Mouse (Mus musculus): ENCODE data around the gene Elk3.

The Elk3 gene

DNA sequence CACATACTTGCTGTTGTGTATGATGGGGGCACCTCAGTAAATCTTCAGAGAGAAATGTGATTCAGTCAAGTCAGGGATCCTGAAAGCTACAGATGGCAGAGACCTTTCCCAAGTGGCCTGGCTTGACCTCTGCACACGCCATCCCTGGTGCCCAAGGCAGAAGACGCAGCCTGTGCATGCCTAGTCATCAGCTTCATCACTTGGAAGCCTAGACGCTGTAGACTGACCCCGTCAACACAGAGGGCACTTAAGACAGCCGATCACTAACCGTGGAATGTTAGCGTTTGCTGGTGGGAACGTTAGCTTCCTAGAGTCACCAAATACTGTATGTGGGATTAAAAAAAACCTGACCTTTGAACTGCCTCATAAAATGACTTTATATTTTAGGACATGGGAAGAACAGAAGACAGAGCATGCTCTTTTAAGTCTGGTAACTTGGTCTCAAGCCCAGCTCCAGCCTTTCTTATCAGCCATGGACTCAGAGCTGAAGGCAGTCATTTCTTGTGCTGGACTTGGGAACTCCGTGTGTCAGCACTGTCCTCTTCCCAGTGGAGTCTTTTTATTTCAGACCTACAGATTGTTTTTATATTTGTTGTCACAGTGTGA is 71.6 kb downstream of the Elk3 start:
- DNase-seq (ENCODE audit: low spot score) = no peak

DNA sequence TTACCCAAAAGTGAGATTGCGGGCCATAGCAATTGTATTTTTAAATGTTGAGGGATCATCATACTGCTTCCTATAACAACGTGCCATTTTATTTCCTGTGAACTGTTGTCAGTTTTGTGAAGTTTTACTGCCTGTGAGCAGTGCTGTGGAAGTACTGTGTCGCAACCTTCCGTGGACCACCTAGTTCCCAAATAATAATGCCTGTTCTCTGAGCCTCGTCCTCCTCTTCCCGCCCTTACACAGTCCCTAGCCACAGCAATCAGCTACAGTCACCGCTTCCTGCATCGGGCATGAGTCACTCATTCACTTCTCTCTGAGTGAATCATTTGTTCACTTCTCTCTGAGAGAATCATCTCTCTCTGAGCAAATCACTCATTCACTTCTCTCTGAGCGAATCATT is 76.2 kb downstream of the Elk3 start:
- DNase-seq (ENCODE audit: low spot score) = no peak

DNA sequence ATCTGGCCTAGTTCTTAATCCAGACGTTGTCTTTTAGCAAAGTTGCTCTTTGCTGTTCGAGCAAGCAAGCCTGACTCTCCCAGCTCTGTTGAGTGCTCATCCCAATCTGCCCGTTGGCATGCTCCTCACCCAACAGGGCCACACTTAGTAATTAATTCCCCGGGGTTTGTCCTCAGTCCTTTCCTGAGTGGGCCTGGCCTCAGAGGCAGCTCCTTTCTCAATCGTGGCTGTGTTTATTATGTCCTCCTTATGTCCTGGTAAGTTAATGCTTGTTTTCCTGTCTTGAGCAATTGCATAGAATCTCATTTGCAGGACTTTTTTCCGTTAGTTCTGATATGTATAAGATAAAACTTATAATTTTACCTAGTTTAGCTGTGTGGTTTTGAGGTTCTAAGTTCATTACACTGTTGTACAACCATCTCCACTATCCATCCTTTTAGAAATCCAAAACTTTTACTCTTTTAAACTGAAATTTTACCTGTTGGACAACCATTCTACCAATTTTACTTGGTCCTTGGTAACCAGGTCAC is 77.2 kb downstream of the Elk3 start:
- DNase-seq (ENCODE audit: low spot score) = no peak

DNA sequence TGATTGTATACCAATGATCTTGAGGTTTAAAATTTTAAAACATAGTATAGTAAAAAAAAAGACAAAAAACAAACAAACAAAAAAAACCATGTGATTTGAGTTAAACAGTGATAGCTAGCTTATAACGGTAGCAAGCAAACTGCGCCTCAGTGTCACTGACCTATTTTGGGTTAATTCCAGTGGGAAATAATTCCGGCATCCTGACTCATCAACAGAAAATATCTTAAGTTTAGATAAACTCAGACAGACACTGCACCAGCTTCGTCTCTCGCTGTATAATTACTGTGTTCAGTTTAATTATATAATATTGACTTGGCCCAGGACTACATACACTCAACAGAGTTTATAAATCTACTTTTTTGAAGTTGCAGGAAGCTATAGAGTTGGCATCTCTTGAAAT is 79.0 kb downstream of the Elk3 start:
- DNase-seq (ENCODE audit: low spot score) = no peak

- no peak for DNase-seq (ENCODE audit: low spot score)
Measured at GRCm38 (mm10) chr10:93231490-93231889, 79.4 kb downstream of the Elk3 start.

GRCm38 (mm10) chr10:93228401-93229007 is 82.4 kb downstream of the Elk3 start:
- no peak for DNase-seq (ENCODE audit: low spot score)

GRCm38 (mm10) chr10:93227921-93228320 is 83.0 kb downstream of the Elk3 start:
- no peak for DNase-seq (ENCODE audit: low spot score)

- DNase-seq (ENCODE audit: low spot score) = no peak
Measured at GRCm38 (mm10) chr10:93225751-93226150, 85.2 kb downstream of the Elk3 start.

DNA sequence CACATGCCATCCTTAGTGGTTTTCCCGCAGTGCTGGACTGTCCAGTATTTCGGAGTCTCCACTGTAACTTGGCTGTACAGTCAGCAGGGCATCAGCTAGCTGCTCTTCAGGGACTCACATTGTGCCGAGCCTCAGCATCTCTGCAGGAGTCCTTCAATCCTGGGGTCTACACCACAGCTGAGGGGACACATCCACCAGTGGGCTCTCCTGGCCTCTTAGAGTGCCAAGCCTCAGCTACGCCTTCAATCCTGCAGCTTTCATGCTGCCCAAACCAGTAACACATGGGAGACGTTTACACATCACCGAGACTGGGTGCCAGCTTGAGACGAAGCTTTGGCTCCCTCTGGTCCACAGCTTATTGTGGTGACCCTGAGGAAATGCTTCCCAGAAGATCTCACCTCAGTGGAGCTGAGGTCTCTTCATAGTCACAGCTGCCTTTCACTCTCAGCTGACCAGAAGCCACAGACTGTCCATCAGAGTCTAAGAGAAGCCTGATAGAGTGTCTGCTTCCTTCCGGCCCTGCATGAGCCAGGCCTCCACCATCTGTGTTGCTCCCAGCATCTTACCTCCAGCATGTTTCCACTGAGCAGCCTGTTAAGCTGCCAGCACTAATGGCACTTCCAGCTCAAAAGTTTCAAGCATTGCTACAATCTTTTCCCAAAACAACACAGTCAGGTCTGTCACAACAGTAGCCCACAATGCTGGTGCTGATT is 95.7 kb downstream of the Elk3 start:
- no peak for DNase-seq (ENCODE audit: low spot score)

GRCm38 (mm10) chr10:93214251-93214650 is 96.7 kb downstream of the Elk3 start:
- DNase-seq (ENCODE audit: low spot score) = no peak

GRCm38 (mm10) chr10:93213339-93213738 is 97.6 kb downstream of the Elk3 start:
- DNase-seq (ENCODE audit: low spot score) = no peak

DNA sequence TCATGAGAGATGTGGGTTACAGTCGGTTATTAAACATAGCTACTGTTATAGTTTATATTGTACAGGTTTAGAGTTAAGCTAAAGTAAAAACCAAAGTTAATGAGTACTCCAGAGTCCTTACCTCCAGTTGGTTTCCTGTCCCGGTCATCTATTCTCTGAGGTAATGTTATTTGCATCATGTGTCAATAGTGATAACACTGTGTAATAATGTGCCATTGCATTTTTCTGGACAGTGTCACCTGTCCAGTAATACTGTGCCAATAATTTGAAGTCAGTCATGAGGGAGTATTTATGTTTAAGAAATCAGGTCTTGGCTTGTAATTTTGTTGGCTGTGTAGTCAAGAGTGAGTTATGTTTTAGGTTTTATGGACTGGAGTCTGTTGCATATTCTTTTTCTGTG is 98.2 kb downstream of the Elk3 start:
- DNase-seq (ENCODE audit: low spot score) = no peak

DNA sequence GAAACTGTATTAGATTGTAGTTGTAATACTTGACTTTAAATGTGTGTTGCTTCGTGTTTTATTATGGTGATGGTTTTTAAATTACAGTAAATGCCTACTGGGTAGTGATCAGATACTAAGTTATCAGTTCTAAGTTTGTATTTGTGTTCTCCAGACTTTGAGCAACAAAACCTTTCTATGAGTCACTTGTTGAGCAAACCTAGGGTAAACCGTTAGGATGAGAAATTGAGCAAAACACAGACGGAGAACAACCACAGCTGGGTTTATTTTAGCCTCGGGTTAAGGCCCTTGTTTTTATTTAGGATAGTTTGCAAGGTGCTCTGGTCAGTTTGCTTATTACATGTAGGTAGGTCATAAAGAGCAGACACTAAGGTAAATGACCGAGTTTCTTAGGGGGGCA is 103.8 kb downstream of the Elk3 start:
- no peak for DNase-seq (ENCODE audit: low spot score)

DNA sequence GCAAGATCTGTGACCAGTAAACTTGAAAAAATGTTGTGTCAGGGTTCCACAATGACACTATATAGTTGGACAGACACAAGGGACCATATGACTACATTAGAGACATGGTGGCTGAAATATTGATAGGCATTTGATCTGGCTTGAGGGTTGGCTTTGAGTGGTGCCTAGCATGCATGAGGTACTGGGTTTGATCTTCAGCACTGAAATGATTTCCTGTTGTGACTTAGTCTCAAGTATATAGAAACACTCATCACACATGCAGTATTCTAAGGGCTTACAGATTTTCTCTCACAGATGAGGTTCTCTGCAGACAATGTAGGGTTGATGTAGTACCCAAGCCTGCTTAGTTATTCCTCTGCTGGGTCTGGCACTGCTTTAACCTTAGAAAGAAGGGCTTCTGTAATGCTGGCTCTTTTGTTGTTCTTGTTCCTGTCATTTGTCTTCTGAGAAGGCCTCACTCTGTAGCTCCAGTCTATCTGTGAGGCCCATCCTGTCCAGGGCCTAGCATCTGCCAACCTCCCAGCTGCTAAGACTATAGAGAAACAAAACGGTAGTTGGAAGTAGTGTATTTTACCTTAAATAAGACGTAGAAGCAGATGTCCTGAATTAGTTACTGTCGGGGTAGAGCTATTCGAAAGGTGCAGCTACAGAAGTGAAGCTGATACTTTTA is 105.5 kb downstream of the Elk3 start:
- no peak for DNase-seq (ENCODE audit: low spot score)

DNA sequence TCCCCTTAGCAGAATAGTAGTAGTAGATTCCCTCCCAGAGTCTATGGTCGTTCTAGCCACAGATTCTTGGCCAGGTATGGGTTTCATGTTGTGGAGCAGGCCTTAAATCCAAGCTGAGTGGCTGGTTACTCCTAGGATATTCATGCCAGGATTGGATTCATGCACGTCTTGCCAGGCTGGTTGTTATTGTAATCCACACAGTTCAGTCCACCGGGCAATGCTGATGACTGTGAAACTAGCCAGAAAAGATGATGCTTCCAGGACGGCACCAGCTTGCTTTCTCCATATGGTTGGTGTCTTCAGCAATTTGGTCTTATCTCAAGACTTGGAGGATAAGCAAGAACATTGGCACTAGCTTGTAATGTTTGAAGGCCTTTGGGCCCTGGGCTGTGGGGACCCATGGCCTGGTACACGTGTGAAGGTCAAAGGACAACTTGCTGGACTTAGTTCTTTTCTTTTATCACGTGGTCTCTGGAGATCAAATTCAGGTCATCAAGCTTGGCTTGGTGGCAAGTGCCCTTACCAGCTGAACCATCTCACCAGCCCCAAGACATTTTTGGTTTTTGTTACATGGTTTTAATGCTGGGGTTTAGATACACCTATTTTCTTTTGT is 109.0 kb downstream of the Elk3 start:
- DNase-seq (ENCODE audit: low spot score) = no peak

DNA sequence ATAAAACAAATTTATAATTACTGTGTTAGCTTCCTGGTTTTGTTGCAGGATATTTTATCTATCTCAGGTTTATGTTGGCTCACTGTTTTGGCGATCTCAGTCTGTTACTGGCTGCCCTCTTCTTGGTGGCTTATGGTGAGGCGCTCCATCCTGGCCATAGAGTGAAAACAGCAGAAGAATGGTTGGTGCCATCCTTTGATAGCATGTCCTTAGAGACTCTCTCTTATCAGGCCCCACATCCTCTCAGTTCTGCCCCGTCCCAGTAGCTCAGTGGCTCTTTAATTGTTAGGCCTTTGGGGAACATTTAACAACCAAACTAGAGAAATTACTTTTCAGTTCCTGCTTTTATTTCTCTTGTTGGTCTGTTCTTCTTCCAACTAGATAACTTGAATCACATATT is 112.0 kb downstream of the Elk3 start:
- DNase-seq (ENCODE audit: low spot score) = no peak

All from spleen, adult 12 weeks (tissue).